Mouse (Mus musculus) embryo, embryonic 11 days (tissue): ENCODE results near the gene Gm973.
"Not testable (repeated sequence)": the region's sequence is repeated elsewhere in the genome, so short reads cannot be mapped to it uniquely, and the experiment has no call there.

ENCODE experiments used
- DNase-seq: peaks from one replicate; pipeline ENCODE4 v3.0.0-alpha.2; 2015

Gm973 gene

GRCm38 (mm10) chr1:59592876-59593275 lies 76.8 kb downstream of the Gm973 start:
- DNase-seq = no peak

- no peak for DNase-seq
These were observed 77.6 kb downstream of the Gm973 start for GRCm38 (mm10) chr1:59593622-59594035.

GRCm38 (mm10) chr1:59594586-59595266 lies 78.7 kb downstream of the Gm973 start:
- DNase-seq = no peak

GRCm38 (mm10) chr1:59595609-59596008 lies 79.5 kb downstream of the Gm973 start:
- no peak for DNase-seq

- DNase-seq = no peak
These were observed 86.7 kb downstream of the Gm973 start for GRCm38 (mm10) chr1:59602531-59603416.

- DNase-seq = no peak
These were observed 87.3 kb downstream of the Gm973 start for GRCm38 (mm10) chr1:59603417-59603712.

GRCm38 (mm10) chr1:59603893-59604292 lies 87.8 kb downstream of the Gm973 start:
- DNase-seq = peak; percentile 80

GRCm38 (mm10) chr1:59606479-59606878 lies 90.4 kb downstream of the Gm973 start:
- no peak for DNase-seq

GRCm38 (mm10) chr1:59607071-59607470 lies 91.0 kb downstream of the Gm973 start:
- DNase-seq = no peak

GRCm38 (mm10) chr1:59608125-59608762 lies 92.2 kb downstream of the Gm973 start:
- no peak for DNase-seq

- peak; percentile 56 for DNase-seq
These were observed 92.9 kb downstream of the Gm973 start for GRCm38 (mm10) chr1:59608920-59609319.

- no peak for DNase-seq
These were observed 93.4 kb downstream of the Gm973 start for GRCm38 (mm10) chr1:59609458-59609857.

- DNase-seq = peak; percentile 30
These were observed 93.8 kb downstream of the Gm973 start for GRCm38 (mm10) chr1:59609896-59610295.

- no peak for DNase-seq
These were observed 94.9 kb downstream of the Gm973 start for GRCm38 (mm10) chr1:59610929-59611328.

- peak; percentile 68 for DNase-seq
These were observed 97.7 kb downstream of the Gm973 start for GRCm38 (mm10) chr1:59613795-59614194.

- DNase-seq = no peak
These were observed 99.0 kb downstream of the Gm973 start for GRCm38 (mm10) chr1:59615021-59615420.

GRCm38 (mm10) chr1:59619201-59619600 lies 103.1 kb downstream of the Gm973 start:
- no peak for DNase-seq

GRCm38 (mm10) chr1:59623325-59624017 lies 107.4 kb downstream of the Gm973 start:
- DNase-seq = peak; percentile 88

GRCm38 (mm10) chr1:59625410-59625809 lies 109.3 kb downstream of the Gm973 start:
- DNase-seq = no peak

- DNase-seq = no peak
These were observed 113.1 kb downstream of the Gm973 start for GRCm38 (mm10) chr1:59629194-59629593.

- not testable (repeated sequence) for DNase-seq
These were observed 114.3 kb downstream of the Gm973 start for GRCm38 (mm10) chr1:59630356-59630755.

GRCm38 (mm10) chr1:59631986-59632659 lies 116.1 kb downstream of the Gm973 start:
- DNase-seq = no peak

- DNase-seq = peak; percentile 35
These were observed 117.0 kb downstream of the Gm973 start for GRCm38 (mm10) chr1:59633056-59633455.
